Mouse (Mus musculus): ENCODE measurements at regions not wholly inside any gene's neighbourhood (a gene's known extent, or its start where the extent isn't known, plus 50 kb on each side); places are given as distances from the start of the nearest gene placed in this dataset.
A peak's percentile ranks its signal among the peaks of the same experiment; 100 is the strongest.

DNA sequence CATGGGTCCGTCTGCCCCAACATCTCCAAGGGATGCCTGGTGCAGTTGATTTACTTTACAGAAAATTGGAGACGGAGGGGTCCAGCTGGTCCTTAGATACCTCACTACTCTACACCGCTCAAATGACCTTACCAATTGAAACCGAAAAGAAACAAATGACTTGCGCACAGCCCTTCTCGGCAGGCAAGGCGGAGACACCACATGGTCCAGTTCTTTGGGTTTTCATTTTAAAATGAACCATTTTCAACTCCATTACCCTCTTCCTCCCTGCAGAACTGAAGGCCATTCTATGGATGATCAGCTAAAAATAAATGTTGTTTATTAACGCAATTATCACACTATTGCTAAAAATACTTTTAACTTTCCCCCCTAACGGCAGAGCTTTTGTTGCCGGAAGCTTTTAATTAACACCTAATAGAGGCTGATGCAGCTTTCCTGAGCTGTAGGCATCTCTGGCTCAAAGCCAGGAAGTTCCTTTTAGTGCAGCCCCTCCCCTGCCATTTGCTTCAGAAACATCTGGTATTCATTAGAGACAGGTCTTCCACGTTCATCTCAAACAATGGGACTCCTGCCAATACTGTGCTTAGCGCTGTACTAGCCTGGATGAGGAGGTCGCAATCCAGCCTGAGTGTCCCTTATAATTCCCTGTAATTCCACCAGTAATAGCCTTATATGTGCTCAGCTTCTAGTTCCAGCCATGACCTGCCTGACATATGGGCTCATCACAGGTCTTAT, 247.5 kb downstream of the Drd1 start:
- no peak for DNase-seq (ENCODE audit: low spot score in 2 of 2)

DNA sequence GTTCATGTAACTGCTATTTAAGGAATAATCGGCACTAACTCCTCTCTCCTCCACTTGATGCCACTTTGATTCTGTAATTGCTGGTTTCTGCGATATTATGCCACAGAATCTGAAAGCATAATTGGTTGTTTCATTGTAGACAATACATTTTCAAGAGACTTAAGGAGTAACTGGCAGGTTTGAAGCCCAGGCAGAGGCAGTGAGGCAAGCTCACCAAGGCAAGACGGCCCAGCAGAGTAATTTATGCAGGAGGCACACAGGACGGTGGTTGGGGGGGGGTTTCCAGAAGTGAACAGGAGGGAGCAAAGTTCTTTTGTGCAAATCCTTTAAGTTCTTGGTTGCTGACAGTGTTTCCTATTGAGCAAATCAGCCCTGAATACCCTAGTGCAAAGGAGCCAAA, 249.6 kb downstream of the Drd1 start:
- DNase-seq (ENCODE audit: low spot score in 2 of 2), result no peak

DNA sequence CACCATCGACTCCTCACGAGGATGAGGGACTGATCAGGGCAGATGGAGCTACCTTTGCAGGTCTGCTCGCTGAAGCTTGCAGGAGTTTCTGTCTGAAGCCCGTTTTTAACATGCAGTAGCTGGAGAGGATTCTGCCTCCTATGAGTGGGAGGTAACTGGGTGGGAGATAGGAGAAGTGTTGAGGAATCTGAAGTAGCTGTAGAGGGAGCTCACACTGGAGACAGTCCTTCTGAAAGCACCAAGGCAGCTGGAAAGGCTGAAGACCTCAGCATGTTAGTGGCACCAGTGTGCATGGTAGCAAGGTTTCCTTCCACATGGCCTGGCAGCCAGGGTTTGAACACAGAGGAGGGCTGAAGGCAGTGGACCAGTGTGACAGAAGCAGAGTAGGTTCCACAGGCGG, 254.5 kb downstream of the Drd1 start:
- no peak for DNase-seq (ENCODE audit: low spot score in 2 of 2)

DNA sequence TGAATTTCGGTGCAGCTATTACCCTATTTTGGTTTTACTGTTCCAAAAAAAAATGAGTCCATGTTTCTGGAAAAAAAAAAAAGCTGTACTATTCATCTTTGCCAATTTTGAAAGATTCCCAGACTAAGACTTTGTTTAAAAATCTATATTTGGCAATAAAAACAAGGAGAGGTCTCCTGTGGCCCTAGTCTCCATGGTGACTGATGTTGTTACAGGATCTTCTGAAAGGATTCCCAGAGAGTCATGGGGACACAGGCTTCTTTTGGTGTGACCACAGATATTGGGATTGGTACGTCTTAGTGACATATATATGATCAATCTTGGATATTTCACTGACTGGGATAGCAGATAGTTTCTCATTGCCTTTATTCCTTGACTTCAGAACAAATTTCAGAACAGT, 266.7 kb downstream of the Drd1 start:
- DNase-seq (ENCODE audit: low spot score in 2 of 2), result no peak

DNA sequence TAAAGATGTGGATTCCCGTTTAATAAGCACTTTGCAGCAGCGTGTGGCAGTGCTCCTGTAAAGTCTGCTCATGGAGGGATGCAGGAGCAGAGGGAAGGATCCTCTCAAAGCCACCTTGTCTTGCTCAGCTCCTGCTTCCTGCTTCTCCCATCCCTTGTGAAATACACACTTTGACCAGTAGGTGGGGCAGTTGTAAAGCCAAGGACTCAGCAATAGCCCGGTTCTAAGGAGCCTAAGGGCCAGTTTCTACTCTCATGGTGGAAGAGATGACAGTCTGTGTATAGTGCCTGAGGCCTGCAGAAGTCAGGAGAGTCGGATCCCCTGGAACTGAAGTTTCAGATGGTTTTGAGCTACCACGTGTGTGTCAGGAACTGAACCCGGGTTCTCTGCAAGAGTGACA, 272.0 kb downstream of the Drd1 start:
- DNase-seq (ENCODE audit: low spot score in 2 of 2), result peak in 1 of 2 experiments; percentile 59

GRCm38 (mm10) chr13:53779150-53779549, 276.4 kb downstream of the Drd1 start:
- DNase-seq (ENCODE audit: low spot score in 2 of 2), result no peak

DNA sequence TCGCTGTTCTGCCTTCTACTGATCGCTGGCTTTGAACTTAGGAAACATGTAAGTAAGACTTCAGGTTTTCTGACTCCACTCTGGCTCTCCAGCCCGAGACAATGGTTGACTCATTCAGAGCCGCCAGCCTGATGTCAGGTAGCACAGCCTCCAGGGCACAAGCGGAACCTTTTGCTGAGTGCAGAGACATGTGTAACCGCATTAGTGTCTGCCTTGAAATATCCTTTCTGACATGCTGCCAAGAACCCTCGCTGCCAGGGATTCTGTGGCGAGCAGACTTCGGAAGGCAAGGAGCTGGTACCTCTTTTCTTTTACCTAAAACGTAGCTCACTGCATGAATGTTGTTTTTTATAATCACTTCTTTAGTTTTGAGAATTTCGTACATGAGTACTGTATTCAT, 279.1 kb downstream of the Drd1 start:
- no peak for DNase-seq (ENCODE audit: low spot score in 2 of 2)

DNA sequence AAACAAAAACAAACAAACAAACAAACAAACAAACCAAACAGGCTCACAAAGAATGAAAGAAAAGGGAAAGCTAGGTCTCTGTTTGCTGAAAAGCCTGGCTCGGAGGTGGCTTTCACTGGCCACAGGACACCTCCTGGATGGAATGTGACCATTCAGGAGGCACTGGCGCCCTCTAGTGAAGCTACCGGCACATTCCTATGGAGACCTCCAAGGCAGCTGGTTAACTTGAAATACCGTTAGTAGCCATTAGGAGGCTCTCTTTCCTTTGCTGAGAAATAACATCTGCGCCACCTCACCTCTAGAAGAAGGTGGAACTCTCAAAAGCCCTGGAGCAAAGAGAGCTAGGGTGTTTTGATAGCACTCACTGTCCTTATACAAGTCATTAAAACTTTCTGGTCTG, 279.8 kb downstream of the Drd1 start:
- DNase-seq (ENCODE audit: low spot score in 2 of 2), result peak in 1 of 2 experiments; percentile 38

DNA sequence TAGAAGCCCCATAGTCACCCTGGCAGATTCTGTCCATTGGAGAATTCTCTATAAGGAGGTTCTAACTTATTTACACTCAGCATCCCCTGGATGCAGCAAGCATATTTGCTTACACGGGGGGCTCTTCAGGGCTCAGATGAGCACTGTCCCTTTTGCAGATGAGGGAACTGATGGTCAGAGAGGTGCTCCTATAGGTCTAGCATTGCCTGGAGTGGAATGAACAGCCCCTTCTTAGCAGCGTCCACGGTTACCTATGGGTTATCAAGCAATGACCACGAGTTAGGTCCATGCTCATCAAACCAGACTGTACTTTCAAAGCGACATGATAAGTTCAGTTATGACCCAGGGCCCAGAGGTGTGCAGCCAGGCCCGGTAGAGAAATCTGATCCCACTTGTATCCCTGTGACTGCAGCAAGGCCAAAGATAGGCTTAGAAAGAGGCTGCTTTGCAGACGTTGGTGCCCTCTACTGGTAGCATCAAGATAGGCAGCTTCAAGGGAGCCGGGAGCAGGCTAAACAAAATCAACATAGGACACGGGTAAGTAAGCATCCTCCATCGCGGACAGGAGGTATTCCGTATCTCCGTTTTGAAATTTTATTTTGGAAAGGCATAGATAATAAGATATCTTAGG, 290.8 kb downstream of the Drd1 start:
- peak in 1 of 2 experiments; percentile 53 for DNase-seq (ENCODE audit: low spot score in 2 of 2)

- no peak for DNase-seq (ENCODE audit: low spot score in 2 of 2)
Observed at GRCm38 (mm10) chr13:53757576-53758237, 284.8 kb upstream of the Msx2 start.

DNA sequence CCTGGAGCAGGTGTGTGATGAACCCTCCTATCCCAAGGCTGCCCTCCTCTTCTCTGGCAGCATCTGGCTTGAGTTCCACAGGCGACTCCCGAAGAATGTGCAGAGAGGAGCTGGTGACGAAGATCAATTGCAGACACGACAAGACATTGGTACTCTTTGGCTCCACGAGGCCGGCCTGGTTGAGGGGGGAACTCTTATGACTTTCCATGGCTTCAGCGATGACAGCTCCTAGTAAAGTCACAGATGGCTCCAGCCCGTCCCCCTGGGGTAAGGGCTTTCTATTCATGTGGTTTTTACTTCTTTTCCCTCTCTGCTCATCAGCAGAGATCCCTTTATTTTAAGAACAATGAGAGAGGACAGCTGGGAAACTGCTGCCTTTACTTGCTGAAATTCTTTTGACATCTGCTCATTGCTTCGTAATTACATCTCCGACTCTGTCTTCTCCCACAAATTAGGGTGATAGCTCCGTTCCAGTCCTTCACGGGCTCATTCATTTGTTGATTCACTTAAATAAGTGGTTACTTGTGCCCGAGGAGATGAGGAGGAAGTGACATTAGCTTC, 284.2 kb upstream of the Msx2 start:
- no peak for DNase-seq (ENCODE audit: low spot score in 2 of 2)

DNA sequence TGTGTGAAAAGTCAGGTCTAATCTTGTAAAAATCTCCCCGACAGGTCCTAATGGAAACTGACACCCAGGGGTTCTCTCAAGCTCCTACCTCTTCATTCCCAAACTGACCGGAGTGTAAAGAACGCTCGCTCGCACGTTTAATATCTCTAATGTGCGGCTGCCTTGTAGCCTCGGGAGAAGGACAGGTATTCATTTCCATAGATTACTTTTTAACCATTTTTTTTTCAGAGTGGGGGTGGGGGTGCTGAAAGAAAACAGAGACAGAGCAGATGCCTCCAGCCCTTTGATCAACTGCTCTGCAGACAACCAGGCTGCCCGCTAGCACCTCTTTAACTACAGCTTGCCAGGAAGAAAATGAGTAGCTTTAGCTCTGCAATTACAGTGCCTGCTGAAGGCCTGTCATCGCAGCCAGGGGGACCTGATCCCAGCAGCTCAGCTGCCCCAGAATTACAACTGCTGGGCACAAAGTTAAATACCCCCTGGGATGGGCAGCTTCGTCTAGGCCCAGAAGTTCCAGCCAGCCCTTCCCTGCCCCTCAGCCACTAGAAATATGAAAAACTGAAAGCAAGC, 282.3 kb upstream of the Msx2 start:
- DNase-seq (ENCODE audit: low spot score in 2 of 2), result no peak

DNA sequence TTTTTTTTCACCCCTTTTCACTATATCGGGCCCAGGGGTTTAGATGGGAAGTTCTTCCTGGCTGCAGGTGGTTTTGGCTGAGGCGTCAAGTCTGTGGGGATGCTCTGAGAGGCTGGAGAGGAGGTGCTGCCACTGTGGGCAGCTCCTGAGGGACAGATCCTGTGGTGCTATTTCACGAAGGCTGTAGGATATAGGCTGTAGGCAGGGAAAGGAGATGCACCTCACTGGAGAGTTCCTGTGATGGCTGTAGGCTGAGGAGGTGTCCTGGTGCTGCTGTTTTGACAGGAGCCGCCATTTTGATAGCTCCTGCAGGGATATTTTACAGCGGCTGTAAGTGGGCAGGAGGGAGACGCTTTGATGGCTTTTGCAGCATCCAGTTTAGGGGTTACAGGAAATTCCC, 280.2 kb upstream of the Msx2 start:
- no peak for DNase-seq (ENCODE audit: low spot score in 2 of 2)

- no peak for DNase-seq (ENCODE audit: low spot score in 2 of 2)
Observed at GRCm38 (mm10) chr13:53740981-53741380, 268.1 kb upstream of the Msx2 start.

- DNase-seq (ENCODE audit: low spot score in 2 of 2), result no peak
Observed at GRCm38 (mm10) chr13:53739127-53739526, 266.3 kb upstream of the Msx2 start.

DNA sequence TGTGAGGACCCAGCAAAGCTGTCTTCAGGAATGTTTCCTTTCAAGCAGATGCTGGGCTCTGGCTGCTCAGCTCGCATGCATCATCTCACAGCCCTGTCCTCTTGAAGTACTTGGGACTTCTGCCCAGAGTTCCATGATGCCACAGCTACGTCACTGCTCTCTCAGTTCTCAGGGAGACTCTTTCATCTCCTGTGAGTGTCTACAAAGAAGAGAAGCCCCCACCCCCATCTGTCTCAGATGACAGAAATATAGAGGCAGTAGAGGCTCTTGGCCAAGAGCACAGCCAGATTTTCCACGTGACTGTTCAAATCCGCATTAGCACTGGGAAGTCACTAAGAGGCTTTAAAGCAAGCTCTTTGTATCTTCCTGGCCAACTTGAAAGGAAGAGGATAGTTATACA, 262.1 kb upstream of the Msx2 start:
- DNase-seq (ENCODE audit: low spot score in 2 of 2), result no peak

DNA sequence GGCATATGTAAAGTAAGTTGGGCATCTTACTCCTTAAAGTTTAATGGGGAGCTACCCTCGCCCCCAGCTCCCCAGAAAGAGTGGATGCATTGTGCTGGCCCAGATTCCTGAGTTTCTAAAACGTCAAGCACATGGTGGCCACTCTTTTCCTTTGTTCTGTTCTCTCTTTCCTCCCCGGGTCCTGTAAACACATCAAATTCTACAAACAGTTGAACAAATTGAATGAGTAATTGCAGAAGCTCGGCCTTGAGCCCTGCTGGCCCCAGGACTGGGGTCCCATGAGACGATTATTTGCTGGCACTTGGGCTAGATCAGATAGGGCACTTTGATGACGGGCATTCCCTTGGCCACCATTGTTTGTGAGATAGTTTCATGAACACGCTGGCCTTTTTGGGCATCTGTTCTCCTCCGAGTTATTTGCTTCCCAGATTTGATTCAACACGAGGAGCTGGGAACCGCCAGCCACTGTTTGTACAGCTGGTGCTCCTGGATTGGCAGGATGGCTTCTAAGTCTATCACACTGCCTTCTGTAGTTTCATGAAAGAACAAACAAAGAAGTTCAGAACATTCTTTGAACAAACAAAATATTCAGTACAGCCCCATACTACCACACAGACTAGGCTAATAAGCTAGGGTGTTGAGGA, 257.5 kb upstream of the Msx2 start:
- no peak for DNase-seq (ENCODE audit: low spot score in 2 of 2)

GRCm38 (mm10) chr13:53729848-53730247, 257.0 kb upstream of the Msx2 start:
- no peak for DNase-seq (ENCODE audit: low spot score in 2 of 2)

- DNase-seq (ENCODE audit: low spot score in 2 of 2), result no peak
Observed at GRCm38 (mm10) chr13:53726031-53726430, 253.2 kb upstream of the Msx2 start.

DNA sequence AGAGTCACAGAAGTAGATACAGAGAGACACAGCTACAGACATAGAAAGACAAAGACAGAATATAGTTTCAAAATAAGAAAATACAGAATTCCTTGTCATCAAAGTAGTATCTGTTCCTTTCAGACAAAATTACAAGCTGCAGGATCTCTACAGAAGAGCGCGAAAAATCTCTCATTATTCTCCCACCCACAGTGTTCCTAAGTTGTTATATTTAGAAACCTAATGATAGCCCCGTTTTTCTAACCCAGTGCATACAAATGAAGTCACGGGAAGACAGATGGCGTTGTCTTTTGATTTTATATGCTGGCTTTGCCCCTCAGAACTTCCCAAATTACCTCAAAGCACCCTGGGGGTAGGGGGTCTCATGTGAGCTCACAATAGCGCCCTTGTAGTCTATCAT, 250.0 kb upstream of the Msx2 start:
- DNase-seq (ENCODE audit: low spot score in 2 of 2), result no peak

DNA sequence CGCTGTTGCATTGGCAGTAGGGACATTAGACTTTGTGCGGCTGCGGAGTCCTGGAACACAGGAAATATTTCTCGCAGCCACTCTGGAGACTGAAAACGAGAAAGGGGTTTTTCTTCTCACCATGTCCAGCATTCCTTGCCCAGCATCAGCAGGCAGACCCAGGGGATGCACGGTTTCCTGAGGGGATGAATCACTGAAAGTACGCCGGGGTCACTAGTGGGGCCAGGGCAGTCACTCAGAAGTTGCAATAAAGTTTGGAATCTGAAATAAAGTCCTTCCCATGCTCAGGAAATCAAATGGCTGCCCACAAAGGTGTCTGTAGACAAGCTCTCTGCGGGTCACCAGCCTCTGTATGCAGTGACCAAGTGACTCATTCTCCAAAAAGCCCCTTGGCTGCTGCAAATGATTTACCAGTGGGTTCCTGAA, 248.2 kb upstream of the Msx2 start:
- no peak for DNase-seq (ENCODE audit: low spot score in 2 of 2)
